Mouse (Mus musculus): Measurements from ENCODE around the gene Gm4871. TPM values are rescaled to one million over a fixed set of nuclear protein-coding genes. Genes with fewer than 3 reads are reported as not detected.
"Not testable (repeated sequence)": the region's sequence is repeated elsewhere in the genome, so short reads cannot be mapped to it uniquely, and the experiment has no call there.

Gm4871 gene
- total and polyA plus RNA-seq, 2 experiments: not detected

DNA sequence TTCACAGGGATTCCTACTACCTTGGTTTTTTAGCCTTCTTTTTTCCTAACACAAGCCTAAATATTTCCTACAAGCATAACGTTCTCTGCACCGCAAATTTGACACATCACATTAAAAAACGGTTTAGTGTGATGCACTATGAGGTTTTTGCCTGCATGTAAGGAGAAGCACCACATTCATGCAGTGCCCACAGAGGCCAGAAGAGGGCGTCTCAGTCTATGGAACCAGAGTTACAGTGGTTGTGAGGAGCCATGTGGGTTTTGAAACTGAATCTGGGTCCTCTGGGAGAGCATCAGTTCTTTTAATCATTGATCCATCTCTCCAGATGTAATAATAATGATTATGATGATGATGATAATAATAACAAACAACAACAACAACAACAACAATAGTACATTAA lies 9.1 kb upstream of the Gm4871 start:
- no peaks in the 10 kb centered on the region for H3K27me3 ChIP-seq (ENCODE audit: control insufficient read depth, insufficient read depth, low read length)

DNA sequence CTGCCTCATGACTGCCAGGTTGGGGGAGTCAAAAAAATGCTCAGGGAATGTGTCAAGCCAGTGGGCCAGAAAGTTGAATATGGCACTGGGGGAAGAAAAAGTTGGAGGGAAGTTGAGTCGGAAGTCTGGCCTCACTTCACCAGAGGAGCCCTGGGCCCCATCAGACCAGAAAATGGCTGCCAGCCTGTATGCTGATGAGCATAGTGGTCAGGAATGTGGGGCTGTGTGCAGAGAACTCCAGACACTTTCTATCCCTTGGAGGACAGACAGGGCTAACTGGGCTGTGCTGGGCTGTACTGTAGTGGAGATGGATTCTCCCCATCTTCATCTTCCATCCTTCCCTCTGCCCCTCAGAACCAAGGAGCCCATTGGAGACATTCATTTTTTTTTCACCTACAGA lies 2.1 kb downstream of the Gm4871 start:
- not testable (repeated sequence) for DNase-seq (ENCODE audit: extremely low read depth, low read depth, low spot score); H3K79me2 ChIP-seq (ENCODE audit: control insufficient read depth, insufficient read depth, low read length); H3K4me1 ChIP-seq (ENCODE audit: control insufficient read depth, insufficient read depth, low read length); H3K9ac ChIP-seq (ENCODE audit: low read depth, low read length); H3K36me3 ChIP-seq (ENCODE audit: control insufficient read depth, insufficient read depth, low read length); H3K4me3 ChIP-seq (ENCODE audit: insufficient read depth, low read depth, low read length); H3K27me3 ChIP-seq (ENCODE audit: control insufficient read depth, insufficient read depth, low read length); H3K27ac ChIP-seq (replicated peaks; ENCODE audit: insufficient read depth, low read depth, low read length)
- WGBS: 83% methylated on average over 1 of the region's 1 CpGs

More for the DNA sequence above, 9.1 kb upstream of the Gm4871 start:
- TF ChIP-seq CTCF (IDR thresholded peaks at IDR 0.05; ENCODE audit: low read depth, low read length) (no peak; the same call in 1 of the 2 replicates), POLR2A (IDR thresholded peaks at IDR 0.05; ENCODE audit: extremely low read depth, insufficient read depth, low read length) (no peak)
- Histone ChIP-seq H3K27ac (replicated peaks; ENCODE audit: insufficient read depth, low read depth, low read length) (no peak overlapping the region), H3K4me1 (ENCODE audit: control insufficient read depth, insufficient read depth, low read length) (no peaks in the 10 kb centered on the region), H3K4me3 (ENCODE audit: insufficient read depth, low read depth, low read length) (no peak overlapping the region), H3K36me3 (ENCODE audit: control insufficient read depth, insufficient read depth, low read length) (no peaks in the 10 kb centered on the region), H3K79me2 (ENCODE audit: control insufficient read depth, insufficient read depth, low read length) (no peaks in the 10 kb centered on the region), H3K9ac (ENCODE audit: low read depth, low read length) (no peak overlapping the region)
- WGBS: 44% methylated on average over 4 of the region's 4 CpGs
- no peak for DNase-seq (ENCODE audit: extremely low read depth, low read depth, low spot score)

DNA sequence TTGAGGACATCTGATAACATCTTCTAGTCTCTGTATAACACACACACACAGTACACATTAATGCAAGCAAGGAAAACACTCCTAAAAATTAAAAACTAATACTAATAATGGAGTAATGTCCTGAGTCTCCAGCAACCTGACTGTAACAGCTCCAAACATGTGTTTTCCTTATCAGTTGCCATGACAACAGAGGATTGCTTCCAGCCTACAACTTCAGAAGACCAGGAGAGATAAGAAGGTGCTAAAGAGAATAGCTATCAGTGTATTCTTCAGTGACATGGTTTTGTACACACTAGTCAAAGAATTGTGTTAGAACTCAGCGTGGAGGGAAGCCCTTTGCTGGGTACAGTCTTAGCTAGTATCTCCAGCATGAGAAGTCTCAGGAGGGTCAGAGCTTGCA lies 11.8 kb downstream of the Gm4871 start:
- DNase-seq (ENCODE audit: extremely low read depth, low read depth, low spot score); H3K36me3 ChIP-seq (ENCODE audit: control insufficient read depth, insufficient read depth, low read length); H3K79me2 ChIP-seq (ENCODE audit: control insufficient read depth, insufficient read depth, low read length); H3K27ac ChIP-seq (replicated peaks; ENCODE audit: insufficient read depth, low read depth, low read length); H3K9ac ChIP-seq (ENCODE audit: low read depth, low read length); H3K27me3 ChIP-seq (ENCODE audit: control insufficient read depth, insufficient read depth, low read length); H3K4me1 ChIP-seq (ENCODE audit: control insufficient read depth, insufficient read depth, low read length); H3K4me3 ChIP-seq (ENCODE audit: insufficient read depth, low read depth, low read length): not testable (repeated sequence)
- 39% methylated on average over 1 of the region's 1 CpGs for WGBS

DNA sequence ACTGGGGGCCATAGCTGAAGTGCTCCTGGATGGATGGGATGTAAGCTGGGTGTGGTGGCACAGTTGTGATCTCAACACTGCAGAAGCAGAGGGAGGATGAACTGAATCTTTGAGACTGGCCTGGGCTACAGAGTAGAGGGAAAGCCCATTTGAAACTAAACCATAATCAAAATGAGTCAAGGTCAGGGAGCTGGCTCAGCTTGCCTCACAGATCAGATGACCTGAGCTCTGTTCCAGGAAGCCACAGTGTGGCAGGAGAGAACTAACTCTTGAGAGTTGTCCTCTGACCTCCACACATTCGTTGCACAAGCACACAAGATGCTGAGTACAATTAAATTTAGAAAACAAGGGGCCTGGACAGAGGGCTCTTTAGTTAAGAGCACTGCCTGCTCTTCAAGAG lies 12.3 kb downstream of the Gm4871 start:
- not testable (repeated sequence) for H3K9ac ChIP-seq (ENCODE audit: low read depth, low read length); H3K4me3 ChIP-seq (ENCODE audit: insufficient read depth, low read depth, low read length); DNase-seq (ENCODE audit: extremely low read depth, low read depth, low spot score); H3K27ac ChIP-seq (replicated peaks; ENCODE audit: insufficient read depth, low read depth, low read length); H3K4me1 ChIP-seq (ENCODE audit: control insufficient read depth, insufficient read depth, low read length); H3K36me3 ChIP-seq (ENCODE audit: control insufficient read depth, insufficient read depth, low read length); H3K27me3 ChIP-seq (ENCODE audit: control insufficient read depth, insufficient read depth, low read length); H3K79me2 ChIP-seq (ENCODE audit: control insufficient read depth, insufficient read depth, low read length)
- 19% methylated on average over 1 of the region's 1 CpGs for WGBS

DNA sequence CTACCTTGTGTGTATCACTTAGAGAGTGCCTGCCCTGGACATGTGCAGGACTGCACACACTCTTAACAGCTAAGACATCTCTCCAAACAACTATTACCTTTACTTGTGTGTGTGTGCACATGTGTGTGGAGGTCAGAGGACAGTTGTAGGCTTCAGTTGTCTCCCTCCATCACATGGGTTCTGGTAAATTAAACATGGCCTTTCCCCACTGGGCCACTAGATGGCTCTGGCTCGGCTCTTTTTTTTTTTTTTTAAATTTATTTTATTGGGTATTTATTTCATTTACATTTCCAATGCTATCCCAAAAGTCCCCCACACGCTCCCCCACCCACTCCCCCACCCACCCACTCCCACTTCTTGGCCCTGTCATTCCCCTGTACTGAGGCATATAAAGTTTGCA lies 15.8 kb downstream of the Gm4871 start:
- H3K4me3 ChIP-seq (ENCODE audit: insufficient read depth, low read depth, low read length); H3K27ac ChIP-seq (replicated peaks; ENCODE audit: insufficient read depth, low read depth, low read length): not testable (repeated sequence)

DNA sequence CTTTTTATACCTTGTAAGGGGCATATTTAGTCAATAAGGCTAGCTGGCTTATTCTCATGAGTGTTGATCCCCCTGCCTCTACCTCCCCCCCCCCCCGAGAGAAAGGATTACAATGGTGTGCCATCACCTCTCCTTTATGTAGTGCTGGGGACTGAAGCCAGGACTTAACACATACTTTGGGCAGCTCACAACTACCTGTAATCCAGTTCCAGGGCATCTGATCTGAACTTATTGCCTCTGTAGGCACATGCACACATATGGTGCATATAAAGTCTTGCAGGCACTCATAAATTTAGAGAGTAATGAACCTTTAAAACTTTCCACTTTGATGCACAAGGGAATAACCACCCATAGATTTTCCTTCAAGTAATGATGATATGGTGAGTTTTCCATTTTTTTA lies 18.3 kb downstream of the Gm4871 start:
- Histone ChIP-seq H3K9ac (ENCODE audit: low read depth, low read length) (no peak overlapping the region), H3K27me3 (ENCODE audit: control insufficient read depth, insufficient read depth, low read length) (no peaks in the 10 kb centered on the region), H3K79me2 (ENCODE audit: control insufficient read depth, insufficient read depth, low read length) (no peaks in the 10 kb centered on the region), H3K4me1 (ENCODE audit: control insufficient read depth, insufficient read depth, low read length) (no peaks in the 10 kb centered on the region), H3K27ac (replicated peaks; ENCODE audit: insufficient read depth, low read depth, low read length) (no peak overlapping the region), H3K4me3 (ENCODE audit: insufficient read depth, low read depth, low read length) (no peak overlapping the region), H3K36me3 (ENCODE audit: control insufficient read depth, insufficient read depth, low read length) (no peaks in the 10 kb centered on the region)
- 75% methylated on average over 1 of the region's 1 CpGs for WGBS
- DNase-seq (ENCODE audit: extremely low read depth, low read depth, low spot score): no peak
- no peak for TF ChIP-seq POLR2A (IDR thresholded peaks at IDR 0.05; ENCODE audit: extremely low read depth, insufficient read depth, low read length)
- TF ChIP-seq CTCF (IDR thresholded peaks at IDR 0.05; ENCODE audit: low read depth, low read length): no peak

More for the DNA sequence above, 15.8 kb downstream of the Gm4871 start:
- not testable (repeated sequence) for H3K36me3 ChIP-seq (ENCODE audit: control insufficient read depth, insufficient read depth, low read length); H3K9ac ChIP-seq (ENCODE audit: low read depth, low read length); H3K27me3 ChIP-seq (ENCODE audit: control insufficient read depth, insufficient read depth, low read length); H3K4me1 ChIP-seq (ENCODE audit: control insufficient read depth, insufficient read depth, low read length); DNase-seq (ENCODE audit: extremely low read depth, low read depth, low spot score); H3K79me2 ChIP-seq (ENCODE audit: control insufficient read depth, insufficient read depth, low read length)
- 21% methylated on average over 2 of the region's 2 CpGs for WGBS

All from liver, adult 2 months (tissue).